Mouse (Mus musculus) midbrain, embryonic 16.5 days (tissue): ENCODE measurements at regions not wholly inside any gene's neighbourhood (a gene's known extent, or its start where the extent isn't known, plus 50 kb on each side); places are given as distances from the start of the nearest gene placed in this dataset.

Experiments
- ATAC-seq: fragments of 200-750 bp; cut with Nextera tagmentation; 2 replicates; pipeline ENCODE4 v1.8.0; 2017; ENCODE audit warnings: moderate TSS enrichment
- H3K27ac ChIP-seq: fragments of 300-500 bp; sonication (generic); 2 replicates; pipeline ENCODE4 v1.5.1; 2014; ENCODE audit warnings: mild to moderate bottlenecking, low read length, mixed read lengths
- H3K27me3 ChIP-seq: fragments of 300-500 bp; sonication (generic); 2 replicates; pipeline ENCODE4 v1.6.1; 2014; ENCODE audit warnings: low read depth, low read length, mixed read lengths; ENCODE audit not compliant: control insufficient read depth, insufficient read depth
- H3K36me3 ChIP-seq: fragments of 300-500 bp; sonication (generic); 2 replicates; pipeline ENCODE4 v1.6.1; 2014; ENCODE audit warnings: mild to moderate bottlenecking, low read length, moderate library complexity, mixed read lengths; ENCODE audit not compliant: control insufficient read depth, insufficient read depth
- H3K4me1 ChIP-seq: fragments of 300-500 bp; sonication (generic); 2 replicates; pipeline ENCODE4 v1.6.1; 2014; ENCODE audit warnings: mild to moderate bottlenecking, low read length, mixed read lengths; ENCODE audit not compliant: control insufficient read depth, insufficient read depth
- H3K4me2 ChIP-seq: fragments of 300-500 bp; sonication (generic); 2 replicates; pipeline ENCODE4 v1.6.1; 2014; ENCODE audit warnings: mild to moderate bottlenecking, low read length, mixed read lengths
- H3K4me3 ChIP-seq: fragments of 300-500 bp; sonication (generic); 2 replicates; pipeline ENCODE4 v1.5.1; 2014; ENCODE audit warnings: low read depth, mild to moderate bottlenecking, low read length, moderate library complexity, mixed read lengths
- H3K9ac ChIP-seq: fragments of 300-500 bp; sonication (generic); 2 replicates; pipeline ENCODE4 v1.6.1; 2014; ENCODE audit warnings: low read depth, low read length, mixed read lengths
- H3K9me3 ChIP-seq: fragments of 300-500 bp; sonication (generic); replicated peaks from 2 replicates; pipeline ENCODE4 v1.6.1; 2014; ENCODE audit warnings: mild to moderate bottlenecking, low read length, mixed read lengths; ENCODE audit not compliant: control insufficient read depth, poor library complexity, severe bottlenecking
- WGBS: fragments of 180-500 bp; shearing (Covaris S2); extraction: QIAGEN DNeasy Blood & Tissue Kit; methylation state at CpG from one replicate; pipeline ENCODE4 v1.1.7; 2014; 5-methylcytosine and 5-hydroxymethylcytosine counted together

GRCm38 (mm10) chr6:145677475-145678325, 62.1 kb downstream of the Tuba3b start:
- Histone ChIP-seq H3K4me3 (no peak overlapping the region), H3K4me2 (no peak overlapping the region), H3K27ac (no peak overlapping the region), H3K27me3 (no peaks in the 10 kb centered on the region), H3K9me3 (no peaks in the 10 kb centered on the region), H3K4me1 (no peaks in the 10 kb centered on the region), H3K36me3 (no peaks in the 10 kb centered on the region), H3K9ac (no peak overlapping the region)
- peak; percentile 48; the same call in 1 of the 2 replicates for ATAC-seq
- 75% methylated on average over 7 of the region's 7 CpGs for WGBS

GRCm38 (mm10) chr6:145679516-145679915, 64.0 kb downstream of the Tuba3b start:
- Histone ChIP-seq H3K27me3 (no peaks in the 10 kb centered on the region), H3K4me2 (no peak overlapping the region), H3K9me3 (no peaks in the 10 kb centered on the region), H3K27ac (no peak overlapping the region), H3K9ac (no peak overlapping the region), H3K36me3 (no peaks in the 10 kb centered on the region), H3K4me3 (no peak overlapping the region), H3K4me1 (peaks cover 4% of the 10 kb centered on the region; the same call in 1 of the 2 replicates)
- no peak for ATAC-seq
- 85% methylated on average over 1 of the region's 1 CpGs for WGBS

- no peak overlapping the region for H3K4me2 ChIP-seq
Measured at GRCm38 (mm10) chr6:145687073-145687472, 59.5 kb upstream of the Rassf8 start.

GRCm38 (mm10) chr6:145691680-145692079, 54.9 kb upstream of the Rassf8 start:
- no peak overlapping the region for H3K27ac ChIP-seq
- H3K9ac ChIP-seq: no peak overlapping the region
- H3K9me3 ChIP-seq: no peaks in the 10 kb centered on the region
- no peaks in the 10 kb centered on the region for H3K4me1 ChIP-seq
- ATAC-seq: no peak
- H3K4me3 ChIP-seq: no peak overlapping the region
- H3K36me3 ChIP-seq: no peaks in the 10 kb centered on the region
- 65% methylated on average over 3 of the region's 3 CpGs for WGBS
- no peak overlapping the region for H3K4me2 ChIP-seq
- H3K27me3 ChIP-seq: no peaks in the 10 kb centered on the region

More at GRCm38 (mm10) chr6:145687073-145687472, 59.5 kb upstream of the Rassf8 start:
- H3K36me3 ChIP-seq: no peaks in the 10 kb centered on the region
- H3K9me3 ChIP-seq: no peaks in the 10 kb centered on the region
- no peak overlapping the region for H3K4me3 ChIP-seq
- H3K9ac ChIP-seq: no peak overlapping the region
- H3K4me1 ChIP-seq: peaks cover 4% of the 10 kb centered on the region; the same call in 1 of the 2 replicates
- no peak overlapping the region for H3K27ac ChIP-seq
- ATAC-seq: no peak
- WGBS: 61% methylated on average over 6 of the region's 6 CpGs
- no peaks in the 10 kb centered on the region for H3K27me3 ChIP-seq

GRCm38 (mm10) chr6:145694817-145695216, 51.7 kb upstream of the Rassf8 start:
- H3K27ac ChIP-seq: no peak overlapping the region
- H3K36me3 ChIP-seq: no peaks in the 10 kb centered on the region
- no peak overlapping the region for H3K4me2 ChIP-seq
- H3K9me3 ChIP-seq: no peaks in the 10 kb centered on the region
- no peak overlapping the region for H3K4me3 ChIP-seq
- no peak for ATAC-seq
- no peaks in the 10 kb centered on the region for H3K27me3 ChIP-seq
- H3K4me1 ChIP-seq: no peaks in the 10 kb centered on the region
- no peak overlapping the region for H3K9ac ChIP-seq
- 69% methylated on average over 3 of the region's 3 CpGs for WGBS
